Mouse (Mus musculus) small intestine, adult 2 months (tissue): ENCODE results near the gene Dxo.

ENCODE experiments used
- CTCF ChIP-seq: fragments of 200-500 bp; IDR thresholded peaks from 2 replicates; pipeline ENCODE4 v1.5.1; 2012; ENCODE audit warnings: low read depth, mild to moderate bottlenecking, control low read depth, inconsistent platforms, low read length, moderate library complexity, mixed read lengths; ENCODE audit not compliant: insufficient replicate concordance, insufficient read length; ENCODE audit errors: extremely low read depth
- POLR2A ChIP-seq: fragments of 200-500 bp; IDR thresholded peaks from 2 replicates; pipeline ENCODE4 v1.6.1; 2012; ENCODE audit warnings: low read depth, mild to moderate bottlenecking, control low read depth, inconsistent platforms, low read length, moderate library complexity

- TF ChIP-seq POLR2A (no peak), CTCF (no peak)
Measured at GRCm38 (mm10) chr17:34798866-34799530, 37.8 kb upstream of the Dxo start.
